Mouse (Mus musculus): Measurements from ENCODE around the gene Tgtp2. TPM values are rescaled to one million over a fixed set of nuclear protein-coding genes. Genes with fewer than 3 reads are reported as not detected.

Tgtp2 gene
- polyA plus RNA-seq, 1 experiment from 2014 or later = 0.09 TPM

DNA sequence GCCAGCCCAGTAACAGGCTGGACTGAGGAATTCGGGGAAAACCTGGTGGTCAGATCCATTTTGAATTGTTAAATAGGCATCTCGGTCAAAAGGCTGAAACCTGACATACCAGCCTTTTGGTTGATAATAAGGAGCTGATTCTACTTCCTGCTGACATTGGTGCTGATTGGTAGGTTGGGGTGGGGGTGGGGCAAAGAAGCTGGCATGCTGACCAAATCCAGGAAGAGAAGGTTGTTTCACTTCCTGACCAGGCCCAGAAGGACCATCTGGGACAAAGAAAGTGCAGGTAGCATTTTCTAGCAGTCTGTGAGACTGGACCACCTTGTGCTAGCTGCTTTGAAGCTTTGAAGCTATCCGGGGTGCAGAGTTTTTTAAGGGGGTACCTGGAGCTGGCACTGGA, 36.4 kb upstream of the Tgtp2 start:
- 81% methylated on average over 3 of the region's 3 CpGs for WGBS
- H3K9me3 ChIP-seq (ENCODE audit: control insufficient read depth, low read length) = no peaks in the 10 kb centered on the region
- no peak overlapping the region for H3K4me2 ChIP-seq (ENCODE audit: low read length)
- no peak for ATAC-seq
- H3K36me3 ChIP-seq (ENCODE audit: control insufficient read depth, insufficient read depth, low read length) = no peaks in the 10 kb centered on the region
- no peak overlapping the region for H3K27ac ChIP-seq (ENCODE audit: low read depth, low read length)
- no peak overlapping the region for H3K4me3 ChIP-seq (ENCODE audit: low read length)
- no peaks in the 10 kb centered on the region for H3K27me3 ChIP-seq (replicated peaks; ENCODE audit: control insufficient read depth, insufficient read depth, low read length)
- no peak overlapping the region for H3K9ac ChIP-seq (ENCODE audit: low read depth, low read length)
- H3K4me1 ChIP-seq (ENCODE audit: control insufficient read depth, insufficient read depth, low read depth, low read length) = no peaks in the 10 kb centered on the region

DNA sequence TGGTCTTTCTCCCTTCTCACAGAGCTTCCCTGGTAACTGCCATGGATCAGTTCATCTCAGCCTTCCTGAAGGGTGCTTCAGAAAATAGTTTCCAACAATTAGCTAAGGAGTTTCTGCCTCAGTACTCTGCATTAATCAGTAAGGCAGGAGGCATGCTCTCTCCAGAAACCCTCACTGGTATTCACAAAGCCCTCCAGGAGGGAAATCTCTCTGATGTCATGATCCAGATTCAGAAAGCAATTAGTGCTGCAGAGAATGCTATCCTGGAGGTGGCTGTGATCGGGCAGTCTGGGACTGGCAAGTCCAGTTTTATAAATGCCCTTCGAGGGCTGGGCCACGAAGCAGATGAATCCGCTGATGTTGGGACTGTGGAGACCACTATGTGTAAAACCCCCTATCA, 31.4 kb upstream of the Tgtp2 start:
- no peaks in the 10 kb centered on the region for H3K27me3 ChIP-seq (replicated peaks; ENCODE audit: control insufficient read depth, insufficient read depth, low read length)
- no peak overlapping the region for H3K4me2 ChIP-seq (ENCODE audit: low read length)
- ATAC-seq = no peak
- no peaks in the 10 kb centered on the region for H3K4me1 ChIP-seq (ENCODE audit: control insufficient read depth, insufficient read depth, low read depth, low read length)
- WGBS = 80% methylated on average over 4 of the region's 4 CpGs
- no peak overlapping the region for H3K27ac ChIP-seq (ENCODE audit: low read depth, low read length)
- H3K9ac ChIP-seq (ENCODE audit: low read depth, low read length) = no peak overlapping the region
- H3K36me3 ChIP-seq (ENCODE audit: control insufficient read depth, insufficient read depth, low read length) = no peaks in the 10 kb centered on the region
- H3K4me3 ChIP-seq (ENCODE audit: low read length) = no peak overlapping the region
- no peaks in the 10 kb centered on the region for H3K9me3 ChIP-seq (ENCODE audit: control insufficient read depth, low read length)

DNA sequence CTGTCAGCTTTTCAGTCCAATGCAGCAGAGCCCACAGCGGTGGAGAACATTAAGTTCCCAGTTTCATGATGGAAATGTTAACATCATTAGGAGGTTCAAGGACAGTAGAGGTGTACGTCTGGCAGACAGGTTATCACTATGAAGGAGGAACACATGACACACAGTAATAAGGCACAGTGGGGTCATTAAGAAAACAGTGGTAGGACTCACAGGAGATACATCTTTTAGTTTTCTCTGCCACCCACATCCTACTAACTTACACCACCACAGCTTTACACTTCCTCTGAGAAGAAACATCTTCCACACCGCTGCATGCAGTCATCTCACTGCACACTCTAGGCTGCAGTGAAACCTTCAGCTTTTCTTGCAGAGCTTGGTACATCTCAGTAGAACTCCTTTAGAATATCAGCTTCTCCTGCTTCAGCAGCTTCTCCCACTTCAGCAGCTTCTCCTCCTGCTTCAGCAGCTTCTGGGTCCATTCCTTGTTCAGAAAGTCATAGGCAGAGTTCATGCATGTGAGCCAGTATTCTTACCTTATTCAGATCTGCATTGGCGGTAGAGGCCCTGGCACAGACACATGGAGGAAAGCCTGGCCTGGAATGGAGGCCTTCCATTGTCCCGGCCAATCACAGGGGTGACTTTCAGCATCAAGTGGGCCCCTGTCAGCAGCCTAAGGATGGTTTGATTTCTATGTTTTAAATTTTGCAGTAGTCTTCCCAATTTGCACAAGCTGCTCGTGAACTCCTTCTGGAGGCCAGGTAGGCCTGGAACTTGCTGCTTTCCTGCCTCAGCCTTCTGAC, 30.1 kb upstream of the Tgtp2 start:
- WGBS = 84% methylated on average over 6 of the region's 6 CpGs
- no peak overlapping the region for H3K27ac ChIP-seq (ENCODE audit: low read depth, low read length)
- no peaks in the 10 kb centered on the region for H3K9me3 ChIP-seq (ENCODE audit: control insufficient read depth, low read length)
- H3K4me1 ChIP-seq (ENCODE audit: control insufficient read depth, insufficient read depth, low read depth, low read length) = no peaks in the 10 kb centered on the region
- no peak for ATAC-seq
- H3K4me2 ChIP-seq (ENCODE audit: low read length) = no peak overlapping the region
- H3K9ac ChIP-seq (ENCODE audit: low read depth, low read length) = no peak overlapping the region
- H3K4me3 ChIP-seq (ENCODE audit: low read length) = no peak overlapping the region
- no peaks in the 10 kb centered on the region for H3K36me3 ChIP-seq (ENCODE audit: control insufficient read depth, insufficient read depth, low read length)
- no peaks in the 10 kb centered on the region for H3K27me3 ChIP-seq (replicated peaks; ENCODE audit: control insufficient read depth, insufficient read depth, low read length)

DNA sequence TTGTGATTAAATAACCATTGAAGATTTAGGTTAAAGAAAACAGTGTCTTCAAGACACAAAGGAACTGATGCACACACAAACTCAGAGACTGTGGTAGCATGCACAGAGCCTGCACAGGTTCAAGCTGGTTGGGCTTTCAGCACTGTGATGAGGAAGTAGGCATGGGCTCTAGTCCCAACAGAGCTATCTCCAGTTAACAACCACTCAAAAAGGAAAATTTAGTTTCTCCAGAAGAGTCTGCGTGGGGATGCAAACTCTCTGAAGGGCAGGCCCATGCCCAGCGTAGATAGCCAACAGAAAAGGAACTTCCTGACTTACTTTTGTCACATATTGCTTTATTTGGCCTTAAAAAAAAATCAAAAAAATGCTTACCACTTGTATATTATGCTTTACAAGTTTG, 28.8 kb upstream of the Tgtp2 start:
- Histone ChIP-seq H3K36me3 (ENCODE audit: control insufficient read depth, insufficient read depth, low read length) (no peaks in the 10 kb centered on the region), H3K4me1 (ENCODE audit: control insufficient read depth, insufficient read depth, low read depth, low read length) (no peaks in the 10 kb centered on the region), H3K9me3 (ENCODE audit: control insufficient read depth, low read length) (no peaks in the 10 kb centered on the region), H3K9ac (ENCODE audit: low read depth, low read length) (no peak overlapping the region), H3K4me2 (ENCODE audit: low read length) (no peak overlapping the region), H3K27ac (ENCODE audit: low read depth, low read length) (no peak overlapping the region), H3K27me3 (replicated peaks; ENCODE audit: control insufficient read depth, insufficient read depth, low read length) (no peaks in the 10 kb centered on the region), H3K4me3 (ENCODE audit: low read length) (no peak overlapping the region)
- no peak for ATAC-seq
- WGBS = 88% methylated on average over 2 of the region's 2 CpGs

DNA sequence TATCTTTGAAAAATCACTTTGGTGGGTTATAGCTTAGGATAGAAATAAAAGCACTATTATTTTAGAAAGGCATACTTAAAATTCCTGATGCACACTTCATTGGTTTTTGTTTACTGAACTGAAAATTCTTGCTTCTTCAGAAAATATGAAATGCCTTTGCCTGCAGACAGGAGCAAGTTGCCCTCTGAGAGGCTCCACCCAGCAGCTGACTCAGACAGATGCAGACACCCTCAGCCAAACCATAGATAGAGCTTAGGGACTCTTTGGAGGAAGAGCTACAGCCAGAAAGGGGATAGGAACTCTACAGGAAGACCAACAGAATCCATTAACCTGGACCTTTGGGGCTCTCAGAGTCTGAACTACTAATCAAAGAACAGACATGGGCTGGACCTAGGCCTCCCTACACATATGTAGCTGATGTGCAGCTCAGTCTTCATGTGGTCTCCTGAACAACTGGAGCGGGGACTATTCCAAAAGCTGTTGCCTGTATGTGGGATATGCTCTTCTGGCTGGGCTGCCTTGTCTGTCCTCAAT, 28.1 kb upstream of the Tgtp2 start:
- ATAC-seq = no peak
- Histone ChIP-seq H3K36me3 (ENCODE audit: control insufficient read depth, insufficient read depth, low read length) (no peaks in the 10 kb centered on the region), H3K4me1 (ENCODE audit: control insufficient read depth, insufficient read depth, low read depth, low read length) (no peaks in the 10 kb centered on the region), H3K4me2 (ENCODE audit: low read length) (no peak overlapping the region), H3K4me3 (ENCODE audit: low read length) (no peak overlapping the region), H3K9me3 (ENCODE audit: control insufficient read depth, low read length) (no peaks in the 10 kb centered on the region), H3K27ac (ENCODE audit: low read depth, low read length) (no peak overlapping the region), H3K9ac (ENCODE audit: low read depth, low read length) (no peak overlapping the region), H3K27me3 (replicated peaks; ENCODE audit: control insufficient read depth, insufficient read depth, low read length) (no peaks in the 10 kb centered on the region)
- WGBS = 92% methylated on average over 1 of the region's 1 CpGs

DNA sequence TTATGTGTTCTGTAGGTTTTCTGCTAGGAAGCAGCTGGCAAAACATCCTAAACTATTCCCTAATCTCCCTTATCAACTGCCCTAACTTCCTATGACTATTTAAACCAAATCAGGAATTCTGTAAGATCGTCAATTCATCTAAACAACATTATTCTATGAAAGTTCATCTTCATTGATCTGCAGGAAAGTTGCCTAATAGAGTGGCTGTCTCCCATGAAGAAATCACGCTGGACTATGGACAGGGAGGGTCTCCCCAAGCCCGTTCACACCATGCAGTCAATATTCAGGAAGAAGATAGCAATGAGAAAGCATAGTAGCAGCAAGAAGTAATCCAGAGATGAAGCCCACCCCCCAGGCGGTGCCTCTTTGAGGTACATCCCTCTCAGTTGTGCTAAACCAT, 27.2 kb upstream of the Tgtp2 start:
- Histone ChIP-seq H3K4me2 (ENCODE audit: low read length) (no peak overlapping the region), H3K9ac (ENCODE audit: low read depth, low read length) (no peak overlapping the region), H3K36me3 (ENCODE audit: control insufficient read depth, insufficient read depth, low read length) (no peaks in the 10 kb centered on the region), H3K4me3 (ENCODE audit: low read length) (no peak overlapping the region), H3K27me3 (replicated peaks; ENCODE audit: control insufficient read depth, insufficient read depth, low read length) (no peaks in the 10 kb centered on the region), H3K4me1 (ENCODE audit: control insufficient read depth, insufficient read depth, low read depth, low read length) (no peaks in the 10 kb centered on the region), H3K9me3 (ENCODE audit: control insufficient read depth, low read length) (no peaks in the 10 kb centered on the region), H3K27ac (ENCODE audit: low read depth, low read length) (no peak overlapping the region)
- WGBS = 81% methylated on average over 4 of the region's 4 CpGs
- no peak for ATAC-seq

DNA sequence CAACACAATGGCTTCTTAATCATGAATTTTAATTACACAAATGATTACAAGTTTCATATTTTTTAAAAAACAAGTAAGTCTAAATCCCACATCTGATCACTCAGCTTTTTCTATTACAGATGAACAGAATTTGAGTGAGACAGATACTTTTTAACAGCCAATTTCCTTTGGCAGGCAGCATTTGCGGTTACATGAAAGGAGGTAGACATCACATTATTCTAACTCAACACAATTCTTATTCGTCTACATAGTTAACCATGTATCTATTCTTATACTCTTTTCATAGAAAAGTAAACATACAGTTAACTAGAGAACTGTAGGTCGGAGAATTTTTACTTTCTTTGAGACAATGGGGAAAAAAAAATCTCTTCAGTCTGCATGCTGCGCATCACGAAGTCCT, 26.5 kb upstream of the Tgtp2 start:
- no peaks in the 10 kb centered on the region for H3K36me3 ChIP-seq (ENCODE audit: control insufficient read depth, insufficient read depth, low read length)
- no peak overlapping the region for H3K27ac ChIP-seq (ENCODE audit: low read depth, low read length)
- H3K4me2 ChIP-seq (ENCODE audit: low read length) = no peak overlapping the region
- no peaks in the 10 kb centered on the region for H3K9me3 ChIP-seq (ENCODE audit: control insufficient read depth, low read length)
- no peak for ATAC-seq
- 87% methylated on average over 5 of the region's 5 CpGs for WGBS
- no peak overlapping the region for H3K4me3 ChIP-seq (ENCODE audit: low read length)
- no peaks in the 10 kb centered on the region for H3K4me1 ChIP-seq (ENCODE audit: control insufficient read depth, insufficient read depth, low read depth, low read length)
- no peaks in the 10 kb centered on the region for H3K27me3 ChIP-seq (replicated peaks; ENCODE audit: control insufficient read depth, insufficient read depth, low read length)
- no peak overlapping the region for H3K9ac ChIP-seq (ENCODE audit: low read depth, low read length)

DNA sequence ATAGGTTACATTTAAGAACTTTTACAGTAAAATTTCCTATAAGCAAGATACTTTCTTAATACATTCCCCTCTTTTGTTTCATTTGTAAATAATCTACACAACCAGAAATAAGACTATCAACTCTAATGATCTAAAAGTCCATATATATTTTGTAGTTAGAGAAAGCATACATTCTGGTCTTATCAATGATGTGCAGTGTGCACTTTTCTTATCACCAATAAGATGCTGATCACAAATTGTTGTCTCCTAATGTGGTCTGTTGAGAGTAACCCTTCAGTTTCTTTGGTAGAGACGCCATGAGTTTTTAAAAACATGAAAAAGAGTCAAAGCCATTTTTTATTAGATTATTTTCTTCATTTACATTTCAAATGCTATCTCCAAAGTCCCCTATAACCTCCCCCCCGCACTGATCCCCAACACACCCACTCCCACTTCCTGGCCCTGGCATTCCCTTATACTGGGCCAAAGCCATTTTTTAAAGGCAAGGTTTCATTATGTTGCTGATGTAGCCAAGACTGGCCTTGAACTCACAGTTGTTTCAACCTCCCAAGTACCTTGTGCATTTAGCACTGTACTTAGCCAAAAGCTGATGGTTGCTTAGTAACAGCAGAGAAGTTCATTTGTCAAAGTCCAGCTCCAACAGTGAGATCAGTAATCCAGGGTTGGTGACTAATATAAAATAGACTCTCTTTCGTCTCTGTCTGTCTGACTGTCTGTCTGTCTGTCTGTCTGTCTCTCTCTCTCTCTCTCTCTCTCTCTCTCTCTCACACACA, 25.9 kb upstream of the Tgtp2 start:
- Histone ChIP-seq H3K9ac (ENCODE audit: low read depth, low read length) (no peak overlapping the region), H3K27me3 (replicated peaks; ENCODE audit: control insufficient read depth, insufficient read depth, low read length) (no peaks in the 10 kb centered on the region), H3K4me3 (ENCODE audit: low read length) (no peak overlapping the region), H3K27ac (ENCODE audit: low read depth, low read length) (no peak overlapping the region), H3K4me2 (ENCODE audit: low read length) (no peak overlapping the region), H3K36me3 (ENCODE audit: control insufficient read depth, insufficient read depth, low read length) (no peaks in the 10 kb centered on the region), H3K4me1 (ENCODE audit: control insufficient read depth, insufficient read depth, low read depth, low read length) (no peaks in the 10 kb centered on the region), H3K9me3 (ENCODE audit: control insufficient read depth, low read length) (no peaks in the 10 kb centered on the region)
- WGBS = 82% methylated on average over 3 of the region's 3 CpGs
- no peak for ATAC-seq

DNA sequence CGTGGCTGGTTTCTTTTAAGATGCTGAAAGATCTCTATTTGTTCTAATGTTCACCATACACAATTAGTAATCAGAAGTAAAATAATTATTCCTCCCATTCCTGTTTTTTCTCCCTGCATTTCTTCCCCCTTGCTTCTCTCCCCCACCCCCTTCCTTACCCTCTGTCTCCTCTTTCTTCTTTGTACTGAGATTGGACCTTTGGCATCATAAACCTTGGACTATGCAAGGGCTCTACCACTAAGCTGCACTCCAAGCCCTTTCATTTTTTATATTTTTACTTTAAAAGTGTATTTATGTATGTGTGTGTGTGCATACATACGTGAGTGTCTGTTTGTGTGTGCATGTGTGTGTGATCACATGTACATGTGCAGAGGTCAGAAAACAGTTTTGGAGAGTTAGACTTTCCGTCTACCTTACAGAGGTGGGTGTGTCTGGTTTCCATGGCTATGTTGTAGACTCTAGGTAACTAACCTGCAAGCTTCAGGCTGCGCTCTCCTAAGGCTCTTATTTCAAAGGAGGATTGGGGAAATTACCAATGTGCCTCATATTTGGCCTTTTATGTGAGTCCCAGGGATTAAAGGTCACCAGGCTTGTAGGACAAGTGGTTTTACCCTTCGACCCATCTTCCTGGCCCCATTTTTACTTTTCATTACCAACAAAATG, 25.1 kb upstream of the Tgtp2 start:
- Histone ChIP-seq H3K9ac (ENCODE audit: low read depth, low read length) (no peak overlapping the region), H3K36me3 (ENCODE audit: control insufficient read depth, insufficient read depth, low read length) (no peaks in the 10 kb centered on the region), H3K9me3 (ENCODE audit: control insufficient read depth, low read length) (no peaks in the 10 kb centered on the region), H3K27me3 (replicated peaks; ENCODE audit: control insufficient read depth, insufficient read depth, low read length) (no peaks in the 10 kb centered on the region), H3K4me2 (ENCODE audit: low read length) (no peak overlapping the region), H3K27ac (ENCODE audit: low read depth, low read length) (no peak overlapping the region), H3K4me1 (ENCODE audit: control insufficient read depth, insufficient read depth, low read depth, low read length) (no peaks in the 10 kb centered on the region), H3K4me3 (ENCODE audit: low read length) (no peak overlapping the region)
- 94% methylated on average over 5 of the region's 5 CpGs for WGBS
- ATAC-seq = no peak

All from hindbrain, embryonic 16.5 days (tissue).